Mouse (Mus musculus) heart, postnatal 0 days (tissue): ENCODE measurements around the gene Tmtc1.

Experiments used
- CTCF ChIP-seq: IDR thresholded peaks from 2 replicates; pipeline ENCODE4 v1.5.1; 2016; ENCODE audit warnings: antibody characterized with exemption, control low read depth, low read depth
- EP300 ChIP-seq: IDR thresholded peaks from 2 replicates; pipeline ENCODE4 v1.6.1; 2016; ENCODE audit warnings: antibody characterized with exemption, low read depth

GRCm38 (mm10) chr6:148246544-148246943, 197.6 kb downstream of the Tmtc1 start:
- TF ChIP-seq CTCF (no peak), EP300 (no peak)
